In genomic region chr12:41484689-41485511, GRCm38 (mm10) we compare ENCODE assay signal across 8 mouse cellular contexts. TPM values are rescaled to one million over a fixed set of nuclear protein-coding genes. Genes with fewer than 3 reads are reported as not detected.
DNase-seq lines count a peak whose midpoint lies in the region; ATAC-seq and TF ChIP-seq lines count a peak whose summit lies in the region.

No protein-coding gene starts in this region.

- 14% methylated on average over 16 of the region's 16 CpGs for WGBS in embryonic facial prominence, embryonic 15.5 days

- H3K9ac ChIP-seq in embryonic facial prominence, embryonic 15.5 days, result peak overlapping the region; percentile 23; the same call in 1 of the 2 replicates

- peak overlapping the region; percentile 44 for H3K4me3 ChIP-seq in embryonic facial prominence, embryonic 15.5 days (replicated peaks)

- intact Hi-C loops in heart, postnatal 25 days (cut with DNase I), result no loop called here

- CTCF ChIA-PET in Patski (lab: Charles Lee), result interaction anchor here (0.6 to 2.2 kb wide), 3 partner anchors 10 to 386 kb away, joined by 3 to 9 read pairs (median 3); no protein-coding TSS in a partner anchor

- peak; percentile 37 for ATAC-seq in Patski
- ATAC-seq in embryonic facial prominence, embryonic 15.5 days (ENCODE audit: insufficient number of reproducible peaks, low FRiP score, low TSS enrichment, low read depth), result no peak
- ATAC-seq in megakaryocyte progenitor cell, adult 5-6 weeks (replicated peaks; ENCODE audit: poor library complexity), result peak; percentile 43

- TF ChIP-seq CTCF in Patski (IDR thresholded peaks at IDR 0.05), result no peak

- no peak overlapping the region for H3K27ac ChIP-seq in embryonic facial prominence, embryonic 15.5 days (replicated peaks)

- in situ Hi-C loops in Patski (cut with MboI; ENCODE audit: low pct_unique_long_range_greater_than_20kb), result loop anchor here (5.0 kb wide), 2 partner anchors 363 to 648 kb away; no protein-coding TSS in a partner anchor

- POLR2A ChIA-PET in Patski (lab: Charles Lee), result interaction anchor here (0.7 kb wide), 1 partner anchor 149 kb away, joined by 3 read pairs; no protein-coding TSS in a partner anchor

- peak; percentile 60 for DNase-seq in heart, adult 11 months
- no peak for DNase-seq in heart, postnatal 25 days (ENCODE audit: low spot score)
- DNase-seq in Patski (ENCODE audit: low read depth, low spot score), result no peak
- DNase-seq in layer of hippocampus, adult 18-20 months (ENCODE audit: low spot score in 2 of 2), result peak; percentile 48 to 78
- peak; percentile 15 for DNase-seq in splenic B cell, adult 2 months (ENCODE audit: low read depth, low spot score)
- no peak for DNase-seq in thymus, postnatal 4 days

- no peaks in the 10 kb centered on the region for H3K27me3 ChIP-seq in Patski
- no peaks in the 10 kb centered on the region for H3K27me3 ChIP-seq in embryonic facial prominence, embryonic 15.5 days
- no peaks in the 10 kb centered on the region for H3K27me3 ChIP-seq in splenic B cell, adult 2 months (ENCODE audit: control insufficient read depth, insufficient read depth, low read length, poor library complexity, severe bottlenecking)

- no peaks in the 10 kb centered on the region for H3K36me3 ChIP-seq in embryonic facial prominence, embryonic 15.5 days
- no peaks in the 10 kb centered on the region for H3K36me3 ChIP-seq in splenic B cell, adult 2 months (ENCODE audit: control insufficient read depth, insufficient read depth, low read length, poor library complexity, severe bottlenecking)

- no peaks in the 10 kb centered on the region for H3K9me3 ChIP-seq in embryonic facial prominence, embryonic 15.5 days (replicated peaks)

- peak overlapping the region; percentile 58 for H3K4me2 ChIP-seq in embryonic facial prominence, embryonic 15.5 days (replicated peaks)

- H3K4me1 ChIP-seq in embryonic facial prominence, embryonic 15.5 days, result peaks cover 9% of the 10 kb centered on the region; the same call in 1 of the 2 replicates

RNA-seq across cellular contexts. Expression of gene Lrrn3, which starts 1.3 kb away (rescaled TPM):
- total RNA-seq in heart, postnatal 25 days (2021), result under 1 TPM; 0.08 to 0.17 TPM
- polyA plus RNA-seq in Patski (2021), result 8.4 TPM
- polyA plus RNA-seq in embryonic facial prominence, embryonic 15.5 days (2015; fragmentation: Nextera tagmentation; extraction: Ambion mirVana), result 12.3 and 13.8 TPM in 2 replicates
- total RNA-seq in layer of hippocampus, adult 18-20 months (2021), result 10 to 100 TPM; 62.9 to 64.9 TPM
- 0.15 TPM in 1 of 2 replicates, not detected in the other for total RNA-seq in megakaryocyte progenitor cell, adult 5-6 weeks (2015)
- 0.30 and 0.58 TPM in 2 replicates for total RNA-seq in megakaryocyte progenitor cell, adult 5-6 weeks (2017)

Comparison
In these comparisons a context has a peak if more than half of its experiments do, and no peak if none do; other contexts are left out.
1. DNase-seq: peak in heart, adult 11 months (single experiment), layer of hippocampus, adult 18-20 months (2 of 2) and splenic B cell, adult 2 months (single experiment); none in heart, postnatal 25 days (single experiment), Patski (single experiment) and thymus, postnatal 4 days (single experiment).
2. RNA of gene Lrrn3, which starts 1.3 kb away (total RNA-seq): 62.9 to 64.9 TPM in layer of hippocampus, adult 18-20 months; 0.15 to 0.58 TPM in megakaryocyte progenitor cell, adult 5-6 weeks and 0.08 to 0.17 TPM in heart, postnatal 25 days; every median in the first group is over 10 times any median in the second.